Mouse (Mus musculus) intestine, postnatal 0 days (tissue): ENCODE data around the gene Arid4b. TPM values are rescaled to one million over a fixed set of nuclear protein-coding genes. Genes with fewer than 3 reads are reported as not detected.
A peak's percentile ranks its signal among the peaks of the same experiment; 100 is the strongest.
"Not testable (repeated sequence)": the region's sequence is repeated elsewhere in the genome, so short reads cannot be mapped to it uniquely, and the experiment has no call there.

Source experiments
- ATAC-seq: fragments of 200-750 bp; cut with Nextera tagmentation; 2 replicates; pipeline ENCODE4 v1.8.0; 2017; ENCODE audit warnings: mild to moderate bottlenecking, moderate TSS enrichment, moderate library complexity
- H3K27ac ChIP-seq: fragments of 300-500 bp; sonication (generic); 2 replicates; pipeline ENCODE4 v1.5.1; 2014; ENCODE audit warnings: mild to moderate bottlenecking, low read depth, low read length, moderate library complexity
- H3K27me3 ChIP-seq: fragments of 300-500 bp; sonication (generic); replicated peaks from 2 replicates; pipeline ENCODE4 v1.6.1; 2014; ENCODE audit warnings: low read length, mixed read lengths; ENCODE audit not compliant: control insufficient read depth, insufficient read depth
- H3K36me3 ChIP-seq: fragments of 300-500 bp; sonication (generic); 2 replicates; pipeline ENCODE4 v1.6.1; 2014; ENCODE audit warnings: mild to moderate bottlenecking, moderate library complexity; ENCODE audit not compliant: control insufficient read depth, insufficient read depth
- H3K4me1 ChIP-seq: fragments of 300-500 bp; sonication (generic); replicated peaks from 2 replicates; pipeline ENCODE4 v1.6.1; 2014; ENCODE audit warnings: antibody characterized with exemption, low read length, mixed read lengths; ENCODE audit not compliant: control insufficient read depth, insufficient read depth
- H3K4me2 ChIP-seq: fragments of 300-500 bp; sonication (generic); replicated peaks from 2 replicates; pipeline ENCODE4 v1.6.1; 2014; ENCODE audit warnings: low read depth, mild to moderate bottlenecking, moderate library complexity
- H3K4me3 ChIP-seq: fragments of 300-500 bp; sonication (generic); 2 replicates; pipeline ENCODE4 v1.5.1; 2014; ENCODE audit warnings: low read depth, low read length
- H3K9ac ChIP-seq: fragments of 300-500 bp; sonication (generic); 2 replicates; pipeline ENCODE4 v1.6.1; 2014; ENCODE audit warnings: mild to moderate bottlenecking, low read depth, low read length
- H3K9me3 ChIP-seq: fragments of 300-500 bp; sonication (generic); 2 replicates; pipeline ENCODE4 v1.6.1; 2016; ENCODE audit warnings: mixed run types; ENCODE audit not compliant: control insufficient read depth
- CTCF ChIP-seq: sonication (generic); IDR thresholded peaks from 2 replicates; pipeline ENCODE4 v1.5.1; 2016; ENCODE audit warnings: low read depth, mild to moderate bottlenecking, control low read depth, antibody characterized with exemption, moderate library complexity
- WGBS: fragments of 180-500 bp; shearing (Covaris S2); extraction: QIAGEN DNeasy Blood & Tissue Kit; methylation state at CpG from one replicate; pipeline ENCODE4 v1.1.7; 2014; 5-methylcytosine and 5-hydroxymethylcytosine counted together
- polyA plus RNA-seq: library from polyadenylated mRNA; unstranded; fragments of >200 nt; fragmentation: Nextera tagmentation; extraction: Ambion mirVana; gene quantifications from 2 replicates; pipeline ENCODE4 v1.2.1, GENCODE M21; 2015

Arid4b gene
- 25.6 and 34.3 TPM in 2 replicates for polyA plus RNA-seq

DNA sequence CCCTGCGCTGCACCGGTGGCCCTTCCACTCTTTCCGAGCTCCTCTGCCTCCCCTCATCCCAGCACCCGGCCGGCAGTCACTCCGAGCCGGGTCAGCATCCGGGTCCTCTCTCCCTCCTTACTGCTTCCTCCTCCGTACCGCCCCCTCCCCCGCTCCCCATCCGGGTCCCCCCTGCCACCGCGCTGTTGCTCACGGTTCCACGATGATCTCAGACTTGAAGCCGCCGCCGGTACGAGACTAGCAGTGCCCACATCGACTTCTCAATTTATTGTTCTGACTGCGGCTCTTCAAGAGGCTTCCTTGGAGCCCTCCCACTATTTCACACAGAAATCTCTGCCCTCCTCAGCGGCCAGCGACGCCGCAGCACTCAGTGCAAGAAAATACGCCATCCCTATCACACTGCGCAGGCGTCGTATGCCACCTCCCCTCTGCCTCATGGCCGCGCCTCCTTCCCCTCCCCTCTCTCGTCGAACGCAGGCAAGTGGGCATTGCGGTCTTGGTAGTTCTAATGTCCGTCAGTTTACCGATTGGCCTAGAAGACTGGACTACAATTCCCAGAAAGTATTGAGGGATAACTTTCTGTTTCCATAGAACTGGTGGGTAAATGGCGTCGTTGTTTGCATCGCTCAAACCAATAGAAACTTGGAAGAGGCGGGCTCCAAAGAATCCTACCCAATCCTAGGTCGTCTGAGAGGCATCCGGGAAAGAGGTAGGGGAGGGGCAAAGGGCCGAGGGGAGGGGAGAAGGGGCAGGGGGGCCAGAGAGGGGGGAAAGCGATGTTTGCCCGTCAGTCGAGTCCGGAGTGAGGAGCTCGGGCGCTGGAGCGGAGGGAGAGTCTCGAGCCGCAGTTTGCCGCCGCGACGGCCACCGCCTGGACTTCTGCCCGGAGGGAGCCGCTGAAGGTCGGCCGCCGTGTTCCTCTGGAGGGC is at the start of gene Arid4b, which contains the start of gene Ggps1:
Gene Arid4b, plus strand, starts transcription at position 220 of the 929 bp plus-strand sequence.
Gene Ggps1, minus strand, starts transcription at position 476 of the 929 bp plus-strand sequence.
- Histone ChIP-seq H3K9ac (peak within 1 kb of the TSS; percentile 98), H3K36me3 (peaks cover 5% of the 10 kb centered on the region), H3K27me3 (no peaks in the 10 kb centered on the region), H3K4me3 (peak within 1 kb of the TSS; percentile 100), H3K4me2 (peak within 1 kb of the TSS; percentile 80), H3K27ac (peak within 1 kb of the TSS; percentile 97), H3K4me1 (peaks cover 2% of the 10 kb centered on the region; the same call in 1 of the 2 replicates), H3K9me3 (no peaks in the 10 kb centered on the region)
- WGBS: under 1% methylated on average over 63 of the region's 64 CpGs
- TF ChIP-seq CTCF: no peak
- ATAC-seq: peak; percentile 97

DNA sequence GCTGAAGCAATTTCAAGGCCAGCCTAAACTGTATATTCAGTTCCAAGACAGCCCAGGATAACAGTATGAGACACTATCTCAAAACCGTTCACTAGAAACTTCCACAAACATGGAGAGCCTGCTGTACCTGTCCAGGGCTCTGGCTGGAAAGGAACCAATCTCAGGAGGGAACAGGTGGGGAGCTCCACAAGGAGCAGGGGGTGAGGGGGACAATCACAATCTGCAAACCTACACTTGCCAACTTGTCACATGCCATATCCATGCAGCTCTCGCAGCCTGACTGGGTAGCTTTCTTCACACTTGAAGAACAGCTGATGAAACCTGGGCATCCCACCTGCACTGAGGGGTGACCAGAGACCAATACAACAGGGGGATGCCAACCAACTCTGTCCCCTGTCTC is 49.0 kb upstream of the Arid4b start:
- ATAC-seq: no peak
- Histone ChIP-seq H3K27me3 (no peaks in the 10 kb centered on the region), H3K4me3 (no peak overlapping the region), H3K9me3 (no peaks in the 10 kb centered on the region), H3K4me2 (no peak overlapping the region), H3K27ac (no peak overlapping the region), H3K4me1 (no peaks in the 10 kb centered on the region), H3K9ac (no peak overlapping the region), H3K36me3 (peaks cover 36% of the 10 kb centered on the region)
- WGBS: 92% methylated on average over 2 of the region's 2 CpGs
- TF ChIP-seq CTCF: no peak

DNA sequence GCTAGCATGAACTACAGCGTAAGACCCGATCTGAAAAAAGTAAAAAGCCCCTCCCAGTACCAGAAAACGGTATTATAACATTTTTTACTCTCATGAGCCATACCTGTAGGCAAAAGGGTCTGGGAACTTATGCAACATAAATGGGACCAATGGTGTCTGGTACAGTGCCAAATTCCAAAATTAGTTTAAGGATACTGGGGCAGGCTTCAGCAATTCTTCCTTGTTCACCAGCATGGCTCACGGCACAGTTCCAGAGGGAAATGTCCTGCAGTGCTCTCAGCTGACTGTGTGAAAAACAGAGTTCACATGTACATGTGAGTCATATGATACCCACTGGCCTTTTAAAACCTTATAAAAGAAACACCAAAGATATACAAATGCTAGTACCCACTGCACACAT is 48.5 kb upstream of the Arid4b start:
- Histone ChIP-seq H3K9me3 (no peaks in the 10 kb centered on the region), H3K27ac (no peak overlapping the region), H3K9ac (no peak overlapping the region), H3K27me3 (no peaks in the 10 kb centered on the region), H3K4me2 (no peak overlapping the region), H3K4me1 (no peaks in the 10 kb centered on the region), H3K4me3 (no peak overlapping the region), H3K36me3 (peaks cover 37% of the 10 kb centered on the region)
- 85% methylated on average over 4 of the region's 4 CpGs for WGBS
- no peak for ATAC-seq
- no peak for TF ChIP-seq CTCF

DNA sequence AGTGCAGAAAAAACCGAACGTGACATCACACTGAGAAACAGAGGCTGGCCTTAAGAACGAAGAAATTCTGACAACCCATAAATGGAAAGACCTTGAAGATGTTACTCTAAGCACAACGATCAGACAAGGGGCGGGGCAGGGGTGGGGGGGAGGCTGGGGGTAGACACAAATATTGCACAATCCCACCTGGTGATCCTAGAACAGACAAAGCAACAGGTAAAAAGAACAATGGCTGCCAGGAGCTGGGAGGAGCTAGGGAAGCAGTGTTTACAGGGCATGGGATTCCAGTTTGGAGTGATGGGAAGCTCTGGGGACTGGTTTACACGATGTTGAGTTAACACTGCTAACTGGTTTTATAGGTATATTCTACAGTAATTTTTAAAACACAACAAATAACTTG is 47.4 kb upstream of the Arid4b start:
- Histone ChIP-seq H3K4me1 (no peaks in the 10 kb centered on the region), H3K36me3 (peaks cover 40% of the 10 kb centered on the region), H3K9ac (no peak overlapping the region), H3K9me3 (no peaks in the 10 kb centered on the region), H3K4me2 (no peak overlapping the region), H3K4me3 (no peak overlapping the region), H3K27ac (no peak overlapping the region), H3K27me3 (no peaks in the 10 kb centered on the region)
- TF ChIP-seq CTCF: no peak
- 81% methylated on average over 6 of the region's 6 CpGs for WGBS
- no peak for ATAC-seq

DNA sequence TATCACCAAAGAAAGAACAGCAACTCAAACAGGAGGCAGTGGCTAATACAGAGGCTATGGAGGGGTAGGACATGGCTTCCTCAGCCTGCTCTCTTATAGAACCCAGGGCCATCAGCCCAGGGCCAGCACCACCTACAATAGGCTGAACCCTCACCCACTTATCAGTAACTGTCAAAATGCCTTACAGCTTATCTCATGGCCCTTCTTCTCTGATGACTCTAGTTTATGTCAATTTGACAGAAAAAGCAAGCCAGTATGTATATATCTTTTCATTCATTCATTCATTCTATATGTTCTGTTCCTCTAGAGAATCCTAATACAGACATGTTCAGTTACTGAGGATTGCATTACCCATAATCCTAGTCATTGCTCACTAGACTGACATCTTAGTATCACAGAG is 44.7 kb upstream of the Arid4b start:
- Histone ChIP-seq H3K27me3 (no peaks in the 10 kb centered on the region), H3K4me3 (no peak overlapping the region), H3K4me2 (no peak overlapping the region), H3K4me1 (no peaks in the 10 kb centered on the region), H3K36me3 (peaks cover 37% of the 10 kb centered on the region), H3K9ac (no peak overlapping the region), H3K9me3 (no peaks in the 10 kb centered on the region), H3K27ac (no peak overlapping the region)
- TF ChIP-seq CTCF: no peak
- no peak for ATAC-seq

DNA sequence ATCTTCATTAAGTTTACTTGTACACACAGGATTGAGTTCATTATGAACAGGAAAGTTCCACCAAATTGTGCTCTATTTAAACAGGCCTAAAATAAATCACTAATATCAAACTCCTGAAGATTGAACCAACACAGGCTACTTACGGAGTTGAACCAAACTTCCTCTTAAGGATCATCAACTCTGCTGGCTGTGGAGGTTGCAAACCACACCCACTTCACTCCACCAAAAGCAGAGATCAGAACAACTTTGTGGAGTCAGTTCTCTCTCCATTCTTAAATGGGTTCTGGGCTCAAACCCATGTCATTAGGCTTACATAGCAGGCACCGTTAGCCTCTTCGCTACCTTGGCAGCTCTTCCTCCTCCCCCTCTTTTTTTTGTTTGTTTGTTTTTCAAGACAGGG is 44.2 kb upstream of the Arid4b start:
- TF ChIP-seq CTCF: no peak
- Histone ChIP-seq H3K27me3 (no peaks in the 10 kb centered on the region), H3K4me3 (no peak overlapping the region)

DNA sequence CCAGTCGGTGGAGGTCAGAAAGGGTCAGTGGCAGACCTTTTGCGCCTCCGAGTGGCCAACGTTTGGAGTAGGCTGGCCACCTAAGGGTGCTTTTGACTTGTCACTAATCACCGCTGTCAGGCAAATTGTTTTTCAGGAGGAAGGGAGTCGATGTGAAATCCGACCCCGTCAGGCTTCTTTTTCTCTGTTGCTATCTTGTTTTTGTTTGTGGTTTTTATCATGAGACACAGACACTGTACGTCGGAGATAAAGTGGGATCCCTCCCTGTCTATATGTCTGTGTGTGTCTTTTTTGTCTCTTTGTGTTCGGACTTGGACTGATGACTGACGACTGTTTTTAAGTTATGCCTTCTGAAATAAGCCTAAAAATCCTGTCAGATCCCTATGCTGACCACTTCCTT is 41.6 kb upstream of the Arid4b start:
- H3K27me3 ChIP-seq, H3K4me2 ChIP-seq, H3K9ac ChIP-seq, H3K4me3 ChIP-seq, ATAC-seq, H3K4me1 ChIP-seq, H3K27ac ChIP-seq, H3K9me3 ChIP-seq: not testable (repeated sequence)
- WGBS: 74% methylated on average over 9 of the region's 12 CpGs
- H3K36me3 ChIP-seq: peaks cover 29% of the 10 kb centered on the region

More for the DNA sequence above, 44.2 kb upstream of the Arid4b start:
- Histone ChIP-seq H3K4me1 (no peaks in the 10 kb centered on the region), H3K36me3 (peaks cover 36% of the 10 kb centered on the region), H3K9me3 (no peaks in the 10 kb centered on the region), H3K9ac (no peak overlapping the region), H3K27ac (no peak overlapping the region), H3K4me2 (no peak overlapping the region)
- 90% methylated on average over 3 of the region's 3 CpGs for WGBS
- ATAC-seq: no peak
